Mouse (Mus musculus) intestine, embryonic 15.5 days (tissue): ENCODE measurements at regions not wholly inside any gene's neighbourhood (a gene's known extent, or its start where the extent isn't known, plus 50 kb on each side); places are given as distances from the start of the nearest gene placed in this dataset.

ENCODE experiments used
- ATAC-seq: fragments of 200-750 bp; cut with Nextera tagmentation; 2 replicates; pipeline ENCODE4 v1.8.0; 2017; ENCODE audit warnings: moderate TSS enrichment, moderate library complexity
- H3K27ac ChIP-seq: fragments of 300-500 bp; sonication (generic); 2 replicates; pipeline ENCODE4 v1.5.1; 2015; ENCODE audit warnings: mild to moderate bottlenecking, inconsistent platforms
- H3K27me3 ChIP-seq: fragments of 300-500 bp; sonication (generic); replicated peaks from 2 replicates; pipeline ENCODE4 v1.6.1; 2015; ENCODE audit warnings: inconsistent platforms
- H3K36me3 ChIP-seq: fragments of 300-500 bp; sonication (generic); 2 replicates; pipeline ENCODE4 v1.6.1; 2015; ENCODE audit warnings: inconsistent platforms
- H3K4me1 ChIP-seq: fragments of 300-500 bp; sonication (generic); replicated peaks from 2 replicates; pipeline ENCODE4 v1.6.1; 2015; ENCODE audit warnings: inconsistent platforms
- H3K4me2 ChIP-seq: fragments of 300-500 bp; sonication (generic); replicated peaks from 2 replicates; pipeline ENCODE4 v1.6.1; 2015; ENCODE audit warnings: mild to moderate bottlenecking, inconsistent platforms
- H3K4me3 ChIP-seq: fragments of 300-500 bp; sonication (generic); replicated peaks from 2 replicates; pipeline ENCODE4 v1.5.1; 2015; ENCODE audit warnings: inconsistent platforms
- H3K9ac ChIP-seq: fragments of 300-500 bp; sonication (generic); 2 replicates; pipeline ENCODE4 v1.6.1; 2015; ENCODE audit warnings: inconsistent platforms
- H3K9me3 ChIP-seq: fragments of 300-500 bp; sonication (generic); 2 replicates; pipeline ENCODE4 v1.6.1; 2016; ENCODE audit warnings: inconsistent platforms
- WGBS: fragments of 180-500 bp; shearing (Covaris S2); methylation state at CpG from one replicate; pipeline ENCODE4 v1.1.7; 2015; 5-methylcytosine and 5-hydroxymethylcytosine counted together

- Histone ChIP-seq H3K36me3 (no peaks in the 10 kb centered on the region), H3K27ac (no peak overlapping the region), H3K4me2 (no peak overlapping the region), H3K4me1 (no peaks in the 10 kb centered on the region), H3K4me3 (no peak overlapping the region), H3K27me3 (no peaks in the 10 kb centered on the region), H3K9ac (no peak overlapping the region), H3K9me3 (no peaks in the 10 kb centered on the region)
- no peak for ATAC-seq
- WGBS, result 50% methylated on average over 1 of the region's 1 CpGs
Observed at GRCm38 (mm10) chr4:81930956-81931355, 488.3 kb upstream of the Mpdz start.

DNA sequence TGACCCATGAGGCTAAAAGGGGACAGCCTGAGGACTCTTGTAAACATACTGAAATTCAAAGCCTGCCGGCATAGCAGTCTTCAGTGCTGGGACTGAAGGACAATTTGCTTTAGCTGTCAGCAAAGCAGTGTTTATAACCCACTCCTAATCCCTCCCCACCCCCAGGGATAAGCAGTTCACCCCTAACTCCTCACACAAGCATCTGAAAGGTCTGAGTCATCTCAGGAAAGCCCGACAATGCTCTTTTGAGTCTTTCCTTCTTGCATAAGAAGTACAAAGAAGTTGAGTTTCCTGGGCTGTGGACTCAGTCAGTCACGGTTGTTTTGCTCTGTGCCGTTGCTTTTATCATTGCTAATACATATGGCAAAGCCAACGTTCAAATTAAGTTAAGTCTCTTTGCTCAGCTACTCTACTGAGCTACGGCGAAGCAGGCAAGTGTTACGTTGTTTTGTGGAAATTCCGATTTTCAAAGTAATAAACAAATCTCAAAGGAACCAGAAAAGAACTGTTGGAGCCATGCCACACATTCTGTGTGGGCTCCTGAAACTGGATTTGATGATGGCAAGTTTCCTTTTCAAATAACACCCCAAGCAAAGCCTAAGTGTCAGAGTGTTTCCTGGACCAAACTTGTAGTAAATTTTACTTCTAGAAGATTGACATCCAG lies 486.1 kb upstream of the Mpdz start:
- H3K9me3 ChIP-seq, result no peaks in the 10 kb centered on the region
- H3K4me2 ChIP-seq, result no peak overlapping the region
- ATAC-seq, result no peak
- H3K36me3 ChIP-seq, result no peaks in the 10 kb centered on the region
- whole genome bisulfite sequencing, result 30% methylated on average over 9 of the region's 9 CpGs
- H3K4me3 ChIP-seq, result no peak overlapping the region
- no peaks in the 10 kb centered on the region for H3K4me1 ChIP-seq
- no peaks in the 10 kb centered on the region for H3K27me3 ChIP-seq
- no peak overlapping the region for H3K27ac ChIP-seq
- H3K9ac ChIP-seq, result no peak overlapping the region

GRCm38 (mm10) chr4:81927176-81927714 lies 484.6 kb upstream of the Mpdz start:
- Histone ChIP-seq H3K4me1 (no peaks in the 10 kb centered on the region), H3K4me3 (no peak overlapping the region), H3K36me3 (no peaks in the 10 kb centered on the region), H3K27ac (no peak overlapping the region), H3K4me2 (no peak overlapping the region), H3K9me3 (no peaks in the 10 kb centered on the region), H3K27me3 (no peaks in the 10 kb centered on the region), H3K9ac (no peak overlapping the region)
- no peak for ATAC-seq
- WGBS, result 76% methylated on average over 2 of the region's 2 CpGs

- ATAC-seq, result no peak
- 55% methylated on average over 6 of the region's 6 CpGs for WGBS
- no peaks in the 10 kb centered on the region for H3K27me3 ChIP-seq
- H3K9me3 ChIP-seq, result no peaks in the 10 kb centered on the region
- H3K9ac ChIP-seq, result no peak overlapping the region
- no peak overlapping the region for H3K4me3 ChIP-seq
- no peak overlapping the region for H3K4me2 ChIP-seq
- H3K36me3 ChIP-seq, result no peaks in the 10 kb centered on the region
- H3K4me1 ChIP-seq, result no peaks in the 10 kb centered on the region
- H3K27ac ChIP-seq, result no peak overlapping the region
Observed at GRCm38 (mm10) chr4:81926662-81927141, 484.1 kb upstream of the Mpdz start.

- WGBS, result 67% methylated on average over 2 of the region's 2 CpGs
- no peak overlapping the region for H3K27ac ChIP-seq
- no peak overlapping the region for H3K4me3 ChIP-seq
- H3K4me1 ChIP-seq, result no peaks in the 10 kb centered on the region
- no peaks in the 10 kb centered on the region for H3K36me3 ChIP-seq
- ATAC-seq, result no peak
- no peak overlapping the region for H3K9ac ChIP-seq
- no peak overlapping the region for H3K4me2 ChIP-seq
- H3K27me3 ChIP-seq, result no peaks in the 10 kb centered on the region
- no peaks in the 10 kb centered on the region for H3K9me3 ChIP-seq
Observed at GRCm38 (mm10) chr4:81925611-81926010, 483.0 kb upstream of the Mpdz start.

DNA sequence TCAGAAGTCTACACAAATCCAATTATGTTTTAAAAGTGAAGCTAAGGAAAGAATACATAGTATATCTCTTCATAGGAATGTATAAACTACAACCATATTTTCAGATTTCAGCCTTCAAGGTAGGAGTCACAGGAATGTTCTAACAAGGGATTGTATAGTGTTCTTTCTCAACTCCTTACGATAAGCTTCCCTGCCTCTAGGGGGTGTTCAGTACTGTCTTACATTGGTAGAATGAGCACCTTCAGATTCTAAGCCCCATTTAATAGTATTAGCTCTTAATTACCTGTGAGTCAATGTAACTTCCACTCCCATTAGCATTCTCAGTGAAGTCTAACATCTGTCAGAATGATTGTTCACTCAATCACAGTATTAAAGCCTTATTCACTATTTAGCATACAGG lies 481.5 kb upstream of the Mpdz start:
- ATAC-seq, result no peak
- no peaks in the 10 kb centered on the region for H3K9me3 ChIP-seq

GRCm38 (mm10) chr4:81922876-81923275 lies 480.3 kb upstream of the Mpdz start:
- Histone ChIP-seq H3K4me1 (no peaks in the 10 kb centered on the region), H3K36me3 (no peaks in the 10 kb centered on the region), H3K9me3 (no peaks in the 10 kb centered on the region), H3K27me3 (no peaks in the 10 kb centered on the region), H3K4me3 (no peak overlapping the region), H3K9ac (no peak overlapping the region), H3K4me2 (no peak overlapping the region), H3K27ac (no peak overlapping the region)
- 66% methylated on average over 3 of the region's 3 CpGs for WGBS
- ATAC-seq, result no peak

More for the DNA sequence above, 481.5 kb upstream of the Mpdz start:
- 86% methylated on average over 1 of the region's 1 CpGs for WGBS
- H3K4me3 ChIP-seq, result no peak overlapping the region
- no peak overlapping the region for H3K27ac ChIP-seq
- no peak overlapping the region for H3K4me2 ChIP-seq
- no peaks in the 10 kb centered on the region for H3K4me1 ChIP-seq
- H3K36me3 ChIP-seq, result no peaks in the 10 kb centered on the region
- H3K9ac ChIP-seq, result no peak overlapping the region
- H3K27me3 ChIP-seq, result no peaks in the 10 kb centered on the region

DNA sequence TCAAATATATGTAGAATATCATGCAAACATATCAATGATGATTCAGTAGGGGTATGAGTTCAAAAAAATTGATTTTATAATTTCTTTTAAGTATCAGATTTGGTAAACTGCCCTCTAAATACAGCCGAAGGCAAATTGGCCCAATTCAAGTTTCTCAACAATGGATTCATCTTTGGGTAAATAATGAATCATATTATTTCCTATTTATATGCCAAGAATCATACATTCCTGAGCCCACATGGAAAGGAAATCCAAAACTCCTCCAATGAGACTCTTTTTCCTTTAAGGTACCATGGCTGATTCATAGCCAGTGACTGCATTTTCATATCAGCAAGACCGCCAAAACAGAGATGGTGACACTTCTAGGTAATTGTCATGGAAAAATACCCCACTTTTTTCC lies 472.4 kb upstream of the Mpdz start:
- H3K27ac ChIP-seq, result no peak overlapping the region
- no peaks in the 10 kb centered on the region for H3K27me3 ChIP-seq
- H3K4me2 ChIP-seq, result no peak overlapping the region
- ATAC-seq, result no peak
- H3K4me3 ChIP-seq, result no peak overlapping the region
- H3K4me1 ChIP-seq, result no peaks in the 10 kb centered on the region
- H3K9ac ChIP-seq, result no peak overlapping the region
- H3K36me3 ChIP-seq, result no peaks in the 10 kb centered on the region
- WGBS, result 95% methylated on average over 2 of the region's 2 CpGs
- no peaks in the 10 kb centered on the region for H3K9me3 ChIP-seq

DNA sequence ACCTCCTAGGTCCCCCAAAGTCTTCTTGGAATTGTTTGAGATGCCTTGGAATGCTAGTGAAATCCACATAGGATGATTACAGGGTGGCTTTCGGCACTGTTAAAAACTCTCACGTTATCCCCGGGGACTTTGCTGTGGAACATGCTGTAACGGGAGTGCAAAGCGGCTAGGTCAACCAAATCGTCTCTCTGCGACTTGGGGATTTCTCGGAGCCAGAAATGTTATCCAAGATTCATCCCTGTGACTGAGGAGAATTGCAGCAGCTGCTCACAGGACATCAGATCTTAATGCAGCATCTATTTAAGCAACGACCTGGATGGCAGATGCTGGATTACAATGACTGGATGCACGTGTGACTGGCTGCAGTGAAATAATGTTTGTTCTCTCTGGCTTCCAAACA lies 470.7 kb upstream of the Mpdz start:
- 78% methylated on average over 10 of the region's 10 CpGs for WGBS
- H3K36me3 ChIP-seq, result no peaks in the 10 kb centered on the region
- H3K9me3 ChIP-seq, result no peaks in the 10 kb centered on the region
- H3K27me3 ChIP-seq, result no peaks in the 10 kb centered on the region
- H3K27ac ChIP-seq, result no peak overlapping the region
- no peak overlapping the region for H3K9ac ChIP-seq
- no peaks in the 10 kb centered on the region for H3K4me1 ChIP-seq
- no peak overlapping the region for H3K4me3 ChIP-seq
- H3K4me2 ChIP-seq, result no peak overlapping the region
- ATAC-seq, result no peak

DNA sequence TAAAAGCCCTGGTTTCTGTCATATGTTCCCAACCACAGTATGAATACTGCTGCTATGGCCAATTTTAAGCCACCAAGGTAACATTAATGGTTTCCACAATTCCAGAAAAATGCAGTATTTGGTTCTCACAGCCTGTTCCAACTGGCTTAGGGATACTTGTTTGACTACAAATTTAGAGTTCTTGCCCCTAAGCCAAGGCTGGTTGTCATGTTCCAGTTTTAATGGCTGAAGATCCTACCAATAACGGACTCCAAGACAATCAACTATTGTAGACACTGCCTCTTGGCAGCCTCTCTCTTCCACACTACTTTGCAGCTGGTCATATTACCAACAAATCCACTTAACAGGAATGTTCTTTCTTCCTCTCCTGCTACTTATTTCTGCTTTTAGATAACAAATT lies 470.0 kb upstream of the Mpdz start:
- no peaks in the 10 kb centered on the region for H3K36me3 ChIP-seq
- no peaks in the 10 kb centered on the region for H3K4me1 ChIP-seq
- 82% methylated on average over 1 of the region's 1 CpGs for WGBS
- H3K9ac ChIP-seq, result no peak overlapping the region
- no peak for ATAC-seq
- no peaks in the 10 kb centered on the region for H3K27me3 ChIP-seq
- H3K27ac ChIP-seq, result no peak overlapping the region
- H3K4me2 ChIP-seq, result no peak overlapping the region
- H3K4me3 ChIP-seq, result no peak overlapping the region
- no peaks in the 10 kb centered on the region for H3K9me3 ChIP-seq

- 66% methylated on average over 5 of the region's 5 CpGs for WGBS
- Histone ChIP-seq H3K4me3 (no peak overlapping the region), H3K27me3 (no peaks in the 10 kb centered on the region), H3K27ac (no peak overlapping the region), H3K9ac (no peak overlapping the region), H3K9me3 (no peaks in the 10 kb centered on the region), H3K36me3 (no peaks in the 10 kb centered on the region), H3K4me2 (no peak overlapping the region), H3K4me1 (no peaks in the 10 kb centered on the region)
- ATAC-seq, result no peak
Observed at GRCm38 (mm10) chr4:81899961-81900540, 457.4 kb upstream of the Mpdz start.

GRCm38 (mm10) chr4:81898661-81899060 lies 456.0 kb upstream of the Mpdz start:
- no peak overlapping the region for H3K4me3 ChIP-seq
- H3K9ac ChIP-seq, result no peak overlapping the region
- H3K9me3 ChIP-seq, result no peaks in the 10 kb centered on the region
- no peak overlapping the region for H3K27ac ChIP-seq
- no peak for ATAC-seq
- H3K4me2 ChIP-seq, result no peak overlapping the region
- no peaks in the 10 kb centered on the region for H3K36me3 ChIP-seq
- no peaks in the 10 kb centered on the region for H3K27me3 ChIP-seq
- 71% methylated on average over 2 of the region's 2 CpGs for whole genome bisulfite sequencing
- H3K4me1 ChIP-seq, result no peaks in the 10 kb centered on the region

GRCm38 (mm10) chr4:81897451-81897850 lies 454.8 kb upstream of the Mpdz start:
- H3K36me3 ChIP-seq, result no peaks in the 10 kb centered on the region
- no peak overlapping the region for H3K4me3 ChIP-seq
- ATAC-seq, result no peak
- H3K4me1 ChIP-seq, result no peaks in the 10 kb centered on the region
- no peaks in the 10 kb centered on the region for H3K27me3 ChIP-seq
- 69% methylated on average over 5 of the region's 5 CpGs for WGBS
- H3K4me2 ChIP-seq, result no peak overlapping the region
- H3K9me3 ChIP-seq, result no peaks in the 10 kb centered on the region
- no peak overlapping the region for H3K27ac ChIP-seq
- no peak overlapping the region for H3K9ac ChIP-seq
